Mouse (Mus musculus) adrenal gland, adult 2 months (tissue): ENCODE measurements around the gene Ugt2b1. TPM values are rescaled to one million over a fixed set of nuclear protein-coding genes. Genes with fewer than 3 reads are reported as not detected.
"Not testable (repeated sequence)": the region's sequence is repeated elsewhere in the genome, so short reads cannot be mapped to it uniquely, and the experiment has no call there.

Experiments used
- DNase-seq: peaks from one replicate; pipeline ENCODE4 v3.0.0; 2021
- long read RNA-seq: library from polyadenylated mRNA; stranded (forward); transcript quantifications from one replicate; pipeline ENCODE4 v2.0.0, GENCODE M21; 2021
- polyA plus RNA-seq: library from polyadenylated mRNA; depleted of rRNA; stranded (reverse); fragments of >200 nt; gene quantifications from 2 replicates; pipeline ENCODE4 v1.2.3, GENCODE M21; 2012; rRNA removed
- total RNA-seq, 2 experiments: library from RNA; stranded (reverse); gene quantifications; 2 replicates each; pipeline ENCODE4 v1.2.3; 2021

Gene Ugt2b1
- total RNA-seq (1 to 10 TPM in 1 of 2 experiments, not detected in 1; 1.2 TPM), polyA plus RNA-seq (not detected in 2 replicates)
- long read RNA-seq: 0 reads

- DNase-seq: no peak
These were observed at the start of gene Ugt2b1 for GRCm38 (mm10) chr5:86926426-86926825. Gene Ugt2b1 (minus strand): TSS chr5:86926530.

GRCm38 (mm10) chr5:86967271-86967670, 40.9 kb upstream of the Ugt2b1 start:
- DNase-seq: not testable (repeated sequence)

- DNase-seq: not testable (repeated sequence)
These were observed 36.5 kb upstream of the Ugt2b1 start for GRCm38 (mm10) chr5:86962849-86963248.

GRCm38 (mm10) chr5:86961587-86962358, 35.4 kb upstream of the Ugt2b1 start:
- DNase-seq: peak; percentile 12

GRCm38 (mm10) chr5:86960504-86960903, 34.2 kb upstream of the Ugt2b1 start:
- DNase-seq: no peak

GRCm38 (mm10) chr5:86942111-86942510, 15.8 kb upstream of the Ugt2b1 start:
- DNase-seq: no peak

GRCm38 (mm10) chr5:86920661-86921233, 5.6 kb downstream of the Ugt2b1 start:
- no peak for DNase-seq

GRCm38 (mm10) chr5:86911357-86912099, 14.8 kb downstream of the Ugt2b1 start:
- DNase-seq: no peak

- no peak for DNase-seq
These were observed 15.6 kb downstream of the Ugt2b1 start for GRCm38 (mm10) chr5:86910770-86911169.

- no peak for DNase-seq
These were observed 19.6 kb downstream of the Ugt2b1 start, which contains the start of gene Ugt2b34 for GRCm38 (mm10) chr5:86906758-86907157. Gene Ugt2b34 (minus strand): TSS chr5:86906937.

GRCm38 (mm10) chr5:86889933-86890332, 36.4 kb downstream of the Ugt2b1 start:
- no peak for DNase-seq

GRCm38 (mm10) chr5:86888420-86888819, 37.9 kb downstream of the Ugt2b1 start:
- DNase-seq: no peak

GRCm38 (mm10) chr5:86887081-86887480, 39.2 kb downstream of the Ugt2b1 start:
- no peak for DNase-seq

- DNase-seq: no peak
These were observed 39.7 kb downstream of the Ugt2b1 start for GRCm38 (mm10) chr5:86886620-86887019.

- no peak for DNase-seq
These were observed 54.5 kb downstream of the Ugt2b1 start for GRCm38 (mm10) chr5:86871877-86872276.

Other genes with a start within 250 kb of the Ugt2b1 start
- gene Tmprss11e, start 180.7 kb downstream of the Ugt2b1 start, total RNA-seq: not detected
- not detected in 2 replicates for gene Tmprss11e, start 180.7 kb downstream of the Ugt2b1 start, polyA plus RNA-seq
- 10 to 100 TPM; 41.2 to 88.2 TPM for gene Ythdc1, start 122.3 kb downstream of the Ugt2b1 start, total RNA-seq
- gene Ythdc1, start 122.3 kb downstream of the Ugt2b1 start, polyA plus RNA-seq: 2.7 and 4.5 TPM in 2 replicates
- under 1 TPM in 1 of 2 experiments, not detected in 1; 0.63 TPM for gene Ugt2b34, start 19.6 kb downstream of the Ugt2b1 start, total RNA-seq
- gene Ugt2b34, start 19.6 kb downstream of the Ugt2b1 start, polyA plus RNA-seq: not detected in 2 replicates
- under 1 TPM in 1 of 2 experiments, not detected in 1; 0.20 TPM for gene Ugt2b35, start 74.3 kb upstream of the Ugt2b1 start, total RNA-seq
- gene Ugt2b35, start 74.3 kb upstream of the Ugt2b1 start, polyA plus RNA-seq: not detected in 2 replicates
- 1 to 10 TPM in 1 of 2 experiments, not detected in 1; 1.2 TPM for gene Ugt2b36, start 166.0 kb upstream of the Ugt2b1 start, total RNA-seq
- not detected in 2 replicates for gene Ugt2b36, start 166.0 kb upstream of the Ugt2b1 start, polyA plus RNA-seq
- gene Ugt2b5, start 213.8 kb upstream of the Ugt2b1 start, total RNA-seq: under 1 TPM in 1 of 2 experiments, not detected in 1; 0.98 TPM
- gene Ugt2b5, start 213.8 kb upstream of the Ugt2b1 start, polyA plus RNA-seq: 0.07 TPM in 1 of 2 replicates, not detected in the other